Mouse (Mus musculus) limb, embryonic 14.5 days (tissue): Measurements from ENCODE around the gene Chit1. TPM values are rescaled to one million over a fixed set of nuclear protein-coding genes. Genes with fewer than 3 reads are reported as not detected.

Source experiments
- ATAC-seq: fragments of 200-750 bp; cut with Nextera tagmentation; 2 replicates; pipeline ENCODE4 v1.8.0; 2017; ENCODE audit warnings: low read depth, moderate number of reproducible peaks, moderate TSS enrichment; ENCODE audit not compliant: low FRiP score
- DNase-seq: peaks from one replicate; pipeline ENCODE4 v3.0.0-alpha.2; 2015; ENCODE audit warnings: low spot score
- H3K27ac ChIP-seq: fragments of 300-500 bp; sonication (generic); replicated peaks from 2 replicates; pipeline ENCODE4 v1.5.1; 2014; ENCODE audit warnings: low read depth, mild to moderate bottlenecking, low read length, moderate library complexity, mixed read lengths
- H3K27me3 ChIP-seq: fragments of 300-500 bp; sonication (generic); 2 replicates; pipeline ENCODE4 v1.6.1; 2014; ENCODE audit warnings: low read length, mixed read lengths; ENCODE audit not compliant: control insufficient read depth, insufficient read depth
- H3K36me3 ChIP-seq: fragments of 300-500 bp; sonication (generic); 2 replicates; pipeline ENCODE4 v1.6.1; 2014; ENCODE audit warnings: mild to moderate bottlenecking, low read length, moderate library complexity, mixed read lengths; ENCODE audit not compliant: control insufficient read depth, insufficient read depth
- H3K4me1 ChIP-seq: fragments of 300-500 bp; sonication (generic); 2 replicates; pipeline ENCODE4 v1.6.1; 2014; ENCODE audit warnings: antibody characterized with exemption, low read length, mixed read lengths; ENCODE audit not compliant: control insufficient read depth, insufficient read depth
- H3K4me2 ChIP-seq: fragments of 300-500 bp; sonication (generic); replicated peaks from 2 replicates; pipeline ENCODE4 v1.6.1; 2014; ENCODE audit warnings: low read depth, mild to moderate bottlenecking, low read length, moderate library complexity; ENCODE audit not compliant: severe bottlenecking
- H3K4me3 ChIP-seq: fragments of 300-500 bp; sonication (generic); replicated peaks from 2 replicates; pipeline ENCODE4 v1.5.1; 2014; ENCODE audit warnings: low read length
- H3K9ac ChIP-seq: fragments of 300-500 bp; sonication (generic); 2 replicates; pipeline ENCODE4 v1.6.1; 2014; ENCODE audit warnings: mild to moderate bottlenecking, low read depth, low read length, moderate library complexity; ENCODE audit not compliant: severe bottlenecking
- H3K9me3 ChIP-seq: fragments of 300-500 bp; sonication (generic); 2 replicates; pipeline ENCODE4 v1.6.1; 2016; ENCODE audit warnings: low read length; ENCODE audit not compliant: control insufficient read depth
- POLR2A ChIP-seq: fragments of 200-500 bp; IDR thresholded peaks from 2 replicates; pipeline ENCODE4 v1.8.0; 2012; ENCODE audit warnings: inconsistent platforms, mild to moderate bottlenecking, moderate library complexity, borderline replicate concordance; ENCODE audit not compliant: insufficient read depth, insufficient read length; ENCODE audit errors: extremely low read depth
- WGBS: fragments of 180-500 bp; shearing (Covaris S2); extraction: QIAGEN DNeasy Blood & Tissue Kit; methylation state at CpG from one replicate; pipeline ENCODE4 v1.1.7; 2014; 5-methylcytosine and 5-hydroxymethylcytosine counted together
- polyA plus RNA-seq, 2 experiments: library from polyadenylated mRNA; depleted of rRNA in 1 of 2; stranded (reverse) in 1 of 2; unstranded in 1 of 2; fragments of >200 nt; fragmentation: Nextera tagmentation in 1 of 2; extraction: Ambion mirVana in 1 of 2; gene quantifications; 2 replicates each; pipeline versions ENCODE4 v1.2.1 to v1.2.3; 2012 to 2014

Gene Chit1
- polyA plus RNA-seq, 2 experiments: 0.18 to 0.33 TPM

DNA sequence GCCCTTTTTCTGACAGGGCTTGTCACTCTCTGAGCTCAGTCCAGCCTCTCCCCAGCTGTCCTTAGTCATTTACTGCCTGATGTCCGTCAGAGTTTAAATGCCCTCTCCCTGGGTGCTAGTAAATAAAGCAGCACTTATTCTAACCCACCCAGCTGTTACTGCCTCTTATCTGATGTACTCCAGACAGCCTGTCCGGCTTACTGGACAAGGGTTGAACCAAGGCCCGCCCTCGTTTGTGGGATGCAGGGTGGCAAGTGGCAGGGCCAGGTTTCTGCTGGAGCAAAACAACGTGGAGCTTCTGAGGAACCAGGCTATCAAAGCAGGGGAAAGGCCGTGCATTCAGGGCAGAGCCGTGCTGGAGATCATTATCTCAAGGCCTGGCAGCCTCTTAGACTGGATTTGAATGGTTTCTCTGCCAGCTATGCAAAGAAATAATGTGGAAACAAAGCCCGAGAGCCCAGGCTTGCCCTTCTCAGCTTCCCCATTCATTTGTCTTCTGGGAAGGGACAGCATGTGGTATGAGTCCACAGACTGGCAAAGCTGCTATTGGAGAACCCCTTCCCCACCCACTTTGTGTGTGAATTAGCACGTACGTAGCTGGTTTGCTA, 39.5 kb upstream of the Chit1 start:
- Histone ChIP-seq H3K27ac (0 out of 2 replicates have a peak overlapping the region, but pooled peaks have one; percentile 33), H3K4me2 (no peak overlapping the region), H3K9me3 (no peaks in the 10 kb centered on the region), H3K36me3 (peaks cover 17% of the 10 kb centered on the region), H3K27me3 (no peaks in the 10 kb centered on the region), H3K4me3 (no peak overlapping the region), H3K9ac (no peak overlapping the region), H3K4me1 (peaks cover 44% of the 10 kb centered on the region)
- DNase-seq: peak; percentile 49
- 37% methylated on average over 10 of the region's 10 CpGs for WGBS
- TF ChIP-seq POLR2A: no peak
- peak; percentile 47; the same call in 1 of the 2 replicates for ATAC-seq

GRCm38 (mm10) chr1:134073061-134073564, 37.9 kb upstream of the Chit1 start:
- H3K4me3 ChIP-seq: no peak overlapping the region
- H3K27me3 ChIP-seq: no peaks in the 10 kb centered on the region
- no peak overlapping the region for H3K9ac ChIP-seq
- no peak for DNase-seq
- no peak overlapping the region for H3K27ac ChIP-seq
- H3K4me1 ChIP-seq: peaks cover 43% of the 10 kb centered on the region
- 81% methylated on average over 6 of the region's 6 CpGs for WGBS
- TF ChIP-seq POLR2A: no peak
- H3K4me2 ChIP-seq: no peak overlapping the region
- H3K9me3 ChIP-seq: no peaks in the 10 kb centered on the region
- no peak for ATAC-seq
- peaks cover 24% of the 10 kb centered on the region for H3K36me3 ChIP-seq

DNA sequence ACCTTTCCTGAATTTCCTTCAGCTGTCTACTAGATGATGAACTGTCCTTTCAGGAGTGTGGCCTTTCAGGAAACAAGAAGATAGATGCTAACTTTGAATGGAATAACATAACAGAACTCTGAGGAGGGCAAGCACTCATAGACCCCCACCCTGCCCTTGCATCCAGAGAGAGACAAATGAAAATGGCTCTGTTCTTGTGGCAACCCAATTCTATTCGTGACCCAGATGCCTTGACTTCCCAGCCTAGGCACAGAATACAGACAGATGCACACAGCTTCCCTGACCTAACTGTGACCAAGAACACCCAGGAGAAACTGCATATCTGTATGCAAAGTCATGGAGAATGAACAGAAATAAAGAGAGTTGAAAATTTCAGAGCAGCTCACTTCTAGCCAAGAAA, 37.4 kb upstream of the Chit1 start:
- no peak for DNase-seq
- 76% methylated on average over 1 of the region's 1 CpGs for WGBS
- Histone ChIP-seq H3K36me3 (peaks cover 24% of the 10 kb centered on the region), H3K9ac (no peak overlapping the region), H3K9me3 (no peaks in the 10 kb centered on the region), H3K4me1 (peaks cover 45% of the 10 kb centered on the region), H3K27ac (no peak overlapping the region), H3K27me3 (no peaks in the 10 kb centered on the region), H3K4me3 (no peak overlapping the region), H3K4me2 (no peak overlapping the region)
- ATAC-seq: no peak
- TF ChIP-seq POLR2A: no peak

- H3K9ac ChIP-seq: no peak overlapping the region
- H3K4me3 ChIP-seq: no peak overlapping the region
- H3K4me1 ChIP-seq: peaks cover 45% of the 10 kb centered on the region
- no peak for ATAC-seq
- TF ChIP-seq POLR2A: no peak
- 60% methylated on average over 3 of the region's 3 CpGs for WGBS
- no peaks in the 10 kb centered on the region for H3K27me3 ChIP-seq
- no peaks in the 10 kb centered on the region for H3K9me3 ChIP-seq
- peaks cover 24% of the 10 kb centered on the region for H3K36me3 ChIP-seq
- DNase-seq: no peak
- H3K27ac ChIP-seq: no peak overlapping the region
- no peak overlapping the region for H3K4me2 ChIP-seq
Observed at GRCm38 (mm10) chr1:134074184-134074583, 36.9 kb upstream of the Chit1 start.

DNA sequence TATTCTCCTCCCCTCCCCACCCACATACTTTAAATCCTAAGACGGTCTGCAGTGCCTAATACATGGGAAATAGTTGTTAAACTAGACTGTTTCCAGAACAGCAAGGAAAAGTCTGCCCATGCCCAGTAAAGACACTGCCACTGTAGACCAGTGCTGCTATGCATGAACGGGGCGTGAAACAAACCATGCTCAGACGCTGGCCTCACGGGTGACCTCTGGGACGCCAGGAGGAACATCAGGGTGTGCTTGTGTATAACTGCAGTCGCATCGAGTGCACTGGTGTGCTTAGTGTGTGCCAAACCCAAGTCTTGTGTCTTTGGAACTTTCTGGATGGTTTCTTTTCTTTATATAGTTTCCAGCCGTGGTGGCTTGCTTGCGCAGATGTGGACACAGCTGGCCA, 36.4 kb upstream of the Chit1 start:
- no peak overlapping the region for H3K27ac ChIP-seq
- 81% methylated on average over 10 of the region's 10 CpGs for WGBS
- no peak for TF ChIP-seq POLR2A
- no peak for DNase-seq
- no peak overlapping the region for H3K9ac ChIP-seq
- no peak overlapping the region for H3K4me2 ChIP-seq
- H3K36me3 ChIP-seq: peaks cover 24% of the 10 kb centered on the region
- H3K4me1 ChIP-seq: peaks cover 48% of the 10 kb centered on the region
- H3K4me3 ChIP-seq: no peak overlapping the region
- no peaks in the 10 kb centered on the region for H3K9me3 ChIP-seq
- ATAC-seq: no peak
- H3K27me3 ChIP-seq: no peaks in the 10 kb centered on the region

DNA sequence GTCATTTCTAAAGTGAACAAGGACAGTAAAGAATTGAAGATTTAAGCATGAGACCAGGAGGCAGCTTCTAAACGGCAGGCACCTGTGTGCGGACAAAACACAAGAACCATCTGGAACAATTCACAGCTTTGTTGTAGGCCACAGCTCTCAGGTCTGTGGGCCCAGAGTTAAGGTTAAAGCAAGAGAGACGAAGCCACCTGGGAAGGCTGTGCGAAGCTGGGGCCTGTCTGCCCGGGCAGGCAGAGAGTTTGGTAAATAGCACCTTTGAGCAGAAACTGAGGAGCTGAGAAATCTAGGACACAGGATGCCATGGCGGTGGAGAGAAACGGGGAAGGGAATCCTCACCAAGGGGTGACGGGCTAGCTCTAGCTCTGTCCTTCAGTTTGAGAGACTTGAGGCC, 35.5 kb upstream of the Chit1 start:
- no peak overlapping the region for H3K9ac ChIP-seq
- ATAC-seq (no peak), DNase-seq (no peak)
- H3K36me3 ChIP-seq: peaks cover 24% of the 10 kb centered on the region
- peaks cover 47% of the 10 kb centered on the region for H3K4me1 ChIP-seq
- H3K4me2 ChIP-seq: peak overlapping the region; percentile 15; the same call in 1 of the 2 replicates
- H3K4me3 ChIP-seq: no peak overlapping the region
- no peak for TF ChIP-seq POLR2A
- no peaks in the 10 kb centered on the region for H3K27me3 ChIP-seq
- no peaks in the 10 kb centered on the region for H3K9me3 ChIP-seq
- H3K27ac ChIP-seq: no peak overlapping the region
- WGBS: 75% methylated on average over 8 of the region's 8 CpGs
